Mouse (Mus musculus): Measurements from ENCODE around the gene Ppp3ca. TPM values are rescaled to one million over a fixed set of nuclear protein-coding genes. Genes with fewer than 3 reads are reported as not detected.

Ppp3ca gene
- polyA plus RNA-seq, 1 experiment from 2014 or later, result 67.2 TPM

DNA sequence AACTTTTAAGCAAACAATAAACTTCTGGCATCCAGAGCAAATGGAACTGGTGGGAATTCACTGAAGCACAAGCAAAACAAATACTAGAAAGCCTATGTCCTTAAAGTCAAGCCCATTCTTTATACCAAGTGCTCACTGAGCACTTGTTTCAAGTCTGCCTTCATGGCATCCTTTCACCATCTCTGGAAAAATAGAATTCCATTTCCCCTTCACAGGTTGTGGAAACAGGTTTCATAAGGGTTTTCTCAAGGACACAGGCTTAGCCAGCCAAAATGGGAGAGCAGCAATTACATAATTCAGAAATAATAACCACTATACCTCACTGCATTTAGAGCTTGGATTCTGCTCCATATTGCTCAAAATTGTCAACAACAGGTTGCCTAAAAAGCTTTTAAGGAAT lies 112.1 kb downstream of the Ppp3ca start:
- Histone ChIP-seq H3K9me3 (ENCODE audit: control insufficient read depth, low read length) (0 out of 2 replicates have a peak, but pooled peaks cover 3% of the 10 kb centered on the region), H3K4me1 (ENCODE audit: control insufficient read depth in 2 of 2, insufficient read depth in 2 of 2, low read length in 2 of 2) (no peaks in the 10 kb centered on the region)
- no peak for ATAC-seq (ENCODE audit: insufficient number of reproducible peaks, insufficient read depth, low FRiP score, low read depth)

DNA sequence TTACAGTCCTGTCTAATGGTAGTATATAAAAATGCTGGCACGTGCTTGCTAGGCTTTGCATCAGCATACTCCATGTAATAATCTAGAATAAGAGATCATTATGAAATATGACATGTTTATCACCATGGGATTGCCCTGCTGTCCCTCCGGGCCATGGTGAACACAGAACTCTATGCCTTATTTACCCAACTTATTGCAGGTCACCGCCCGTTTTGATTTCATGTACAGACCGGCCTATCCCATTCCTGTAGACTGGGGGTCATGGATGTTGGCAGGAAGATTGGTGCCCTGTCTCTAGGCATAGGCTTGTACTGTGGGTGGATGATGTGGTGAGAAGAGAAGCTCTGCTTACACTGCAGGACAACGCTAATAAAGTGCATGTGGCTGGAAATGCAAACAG lies 115.8 kb downstream of the Ppp3ca start:
- Histone ChIP-seq H3K9ac (ENCODE audit: low read length) (no peak overlapping the region), H3K36me3 (ENCODE audit: control insufficient read depth, insufficient read depth, low read length) (no peaks in the 10 kb centered on the region)
- ATAC-seq (ENCODE audit: insufficient number of reproducible peaks, insufficient read depth, low FRiP score, low read depth), result no peak

More for the DNA sequence above, 112.1 kb downstream of the Ppp3ca start:
- Histone ChIP-seq H3K27ac (replicated peaks in 1 of 2; ENCODE audit: control insufficient read depth in 1 of 2, insufficient read depth in 1 of 2, low read depth in 2 of 2, low read length in 2 of 2) (no peak overlapping the region), H3K27me3 (ENCODE audit: control insufficient read depth, insufficient read depth, low read length) (no peaks in the 10 kb centered on the region), H3K4me2 (ENCODE audit: low read length) (no peak overlapping the region), H3K36me3 (ENCODE audit: control insufficient read depth, insufficient read depth, low read length) (no peaks in the 10 kb centered on the region), H3K9ac (ENCODE audit: low read length) (no peak overlapping the region), H3K4me3 (ENCODE audit: control insufficient read depth in 1 of 2, insufficient read depth in 1 of 2, low read depth in 1 of 2, low read length in 2 of 2) (no peak overlapping the region)

DNA sequence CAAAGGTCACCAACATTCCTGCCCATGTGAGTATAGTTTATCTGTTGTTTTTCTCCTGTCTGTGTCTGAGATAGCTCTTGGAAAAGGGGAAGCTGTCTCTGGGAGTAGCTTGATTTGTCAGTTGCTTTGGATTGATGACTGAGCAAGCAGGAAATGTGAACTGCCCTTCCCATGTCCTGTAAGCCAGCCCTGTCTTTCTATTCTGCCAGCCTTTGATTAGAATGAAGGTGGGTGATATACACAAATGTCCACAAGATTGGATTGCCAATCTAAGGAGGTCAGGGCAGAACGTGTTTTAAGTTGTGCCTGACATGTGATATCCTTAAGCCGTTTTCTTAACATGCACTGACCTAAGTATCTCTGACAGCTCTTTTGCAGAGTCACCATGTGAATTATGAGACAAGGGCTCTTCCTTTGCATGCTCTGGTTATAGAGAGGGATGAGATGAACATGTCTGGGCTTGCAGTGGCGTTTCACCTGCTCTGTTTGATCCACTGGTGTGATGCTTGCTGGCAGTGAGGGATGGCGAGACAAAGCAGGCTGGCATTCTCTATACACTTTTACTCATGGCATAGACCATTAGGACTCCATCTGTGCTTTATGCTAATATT lies 120.4 kb downstream of the Ppp3ca start:
- Histone ChIP-seq H3K9me3 (ENCODE audit: control insufficient read depth, low read length) (no peaks in the 10 kb centered on the region), H3K36me3 (ENCODE audit: control insufficient read depth, insufficient read depth, low read length) (no peaks in the 10 kb centered on the region), H3K27me3 (ENCODE audit: control insufficient read depth, insufficient read depth, low read length) (no peaks in the 10 kb centered on the region), H3K9ac (ENCODE audit: low read length) (no peak overlapping the region), H3K4me1 (ENCODE audit: control insufficient read depth in 2 of 2, insufficient read depth in 2 of 2, low read length in 2 of 2) (peaks cover 0 to 23% of the 10 kb centered on the region in 2 experiments; a peak in 2 of 4 replicates), H3K27ac (replicated peaks in 1 of 2; ENCODE audit: control insufficient read depth in 1 of 2, insufficient read depth in 1 of 2, low read depth in 2 of 2, low read length in 2 of 2) (no peak overlapping the region), H3K4me2 (ENCODE audit: low read length) (no peak overlapping the region), H3K4me3 (ENCODE audit: control insufficient read depth in 1 of 2, insufficient read depth in 1 of 2, low read depth in 1 of 2, low read length in 2 of 2) (no peak overlapping the region)
- ATAC-seq (ENCODE audit: insufficient number of reproducible peaks, insufficient read depth, low FRiP score, low read depth), result no peak
- 48% methylated on average over 4 of the region's 4 CpGs for whole genome bisulfite sequencing

More for the DNA sequence above, 115.8 kb downstream of the Ppp3ca start:
- no peak overlapping the region for H3K4me3 ChIP-seq (ENCODE audit: control insufficient read depth in 1 of 2, insufficient read depth in 1 of 2, low read depth in 1 of 2, low read length in 2 of 2)
- WGBS, result 90% methylated on average over 6 of the region's 6 CpGs
- H3K4me1 ChIP-seq (ENCODE audit: control insufficient read depth in 2 of 2, insufficient read depth in 2 of 2, low read length in 2 of 2), result peaks cover 0 to 8% of the 10 kb centered on the region in 2 experiments; a peak in 1 of 4 replicates
- H3K9me3 ChIP-seq (ENCODE audit: control insufficient read depth, low read length), result 0 out of 2 replicates have a peak, but pooled peaks cover 3% of the 10 kb centered on the region
- no peaks in the 10 kb centered on the region for H3K27me3 ChIP-seq (ENCODE audit: control insufficient read depth, insufficient read depth, low read length)
- H3K27ac ChIP-seq (replicated peaks in 1 of 2; ENCODE audit: control insufficient read depth in 1 of 2, insufficient read depth in 1 of 2, low read depth in 2 of 2, low read length in 2 of 2), result no peak overlapping the region
- H3K4me2 ChIP-seq (ENCODE audit: low read length), result no peak overlapping the region

DNA sequence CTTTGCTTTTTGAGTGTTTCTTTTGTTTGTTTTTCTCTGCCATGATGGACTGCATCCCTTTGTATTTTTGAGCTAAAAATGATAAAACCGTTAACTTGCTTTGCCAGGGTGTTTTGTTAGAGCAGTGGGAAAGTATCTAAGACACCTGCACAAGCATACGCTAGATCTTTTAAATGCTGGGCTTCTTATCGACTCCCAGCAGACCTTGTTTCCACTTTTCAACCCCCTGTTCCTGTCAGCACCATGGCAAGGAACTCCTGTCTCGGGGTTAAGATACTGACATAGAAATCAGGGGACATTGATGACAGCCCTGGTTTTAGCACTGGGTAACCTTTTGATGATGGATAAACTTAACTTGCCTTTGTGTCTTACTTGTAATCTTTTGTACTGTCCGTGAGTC lies 121.5 kb downstream of the Ppp3ca start:
- Histone ChIP-seq H3K27ac (replicated peaks in 1 of 2; ENCODE audit: control insufficient read depth in 1 of 2, insufficient read depth in 1 of 2, low read depth in 2 of 2, low read length in 2 of 2) (no peak overlapping the region), H3K36me3 (ENCODE audit: control insufficient read depth, insufficient read depth, low read length) (no peaks in the 10 kb centered on the region), H3K9ac (ENCODE audit: low read length) (no peak overlapping the region), H3K4me3 (ENCODE audit: control insufficient read depth in 1 of 2, insufficient read depth in 1 of 2, low read depth in 1 of 2, low read length in 2 of 2) (no peak overlapping the region), H3K9me3 (ENCODE audit: control insufficient read depth, low read length) (no peaks in the 10 kb centered on the region), H3K4me1 (ENCODE audit: control insufficient read depth in 2 of 2, insufficient read depth in 2 of 2, low read length in 2 of 2) (peaks cover 0 to 24% of the 10 kb centered on the region in 2 experiments; a peak in 2 of 4 replicates), H3K27me3 (ENCODE audit: control insufficient read depth, insufficient read depth, low read length) (no peaks in the 10 kb centered on the region), H3K4me2 (ENCODE audit: low read length) (no peak overlapping the region)
- WGBS, result 15% methylated on average over 5 of the region's 5 CpGs
- ATAC-seq (ENCODE audit: insufficient number of reproducible peaks, insufficient read depth, low FRiP score, low read depth), result no peak

DNA sequence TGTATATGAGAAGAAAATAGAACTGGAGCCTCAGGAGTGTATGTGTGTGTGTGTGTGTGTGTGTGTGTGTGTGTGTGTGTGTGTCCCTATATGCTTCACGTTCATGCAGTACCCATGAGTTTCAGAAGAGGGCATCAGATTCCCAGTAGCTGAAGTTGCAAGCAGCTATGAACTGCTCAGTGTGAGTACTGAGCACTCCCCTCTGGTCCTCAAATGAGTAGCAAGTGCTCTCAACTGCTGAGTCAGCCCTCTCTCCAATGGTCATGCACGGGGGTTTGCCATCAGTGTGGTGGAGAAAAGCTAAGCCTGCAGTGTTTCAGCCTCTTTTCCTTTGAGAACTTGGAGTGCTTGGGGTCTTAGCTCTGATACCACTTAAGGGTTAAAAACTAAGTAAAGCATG lies 122.0 kb downstream of the Ppp3ca start:
- ATAC-seq (ENCODE audit: insufficient number of reproducible peaks, insufficient read depth, low FRiP score, low read depth), result no peak
- H3K27me3 ChIP-seq (ENCODE audit: control insufficient read depth, insufficient read depth, low read length), result no peaks in the 10 kb centered on the region
- no peak overlapping the region for H3K4me2 ChIP-seq (ENCODE audit: low read length)
- no peak overlapping the region for H3K4me3 ChIP-seq (ENCODE audit: control insufficient read depth in 1 of 2, insufficient read depth in 1 of 2, low read depth in 1 of 2, low read length in 2 of 2)
- H3K9me3 ChIP-seq (ENCODE audit: control insufficient read depth, low read length), result no peaks in the 10 kb centered on the region
- peaks cover 0 to 24% of the 10 kb centered on the region in 2 experiments; a peak in 2 of 4 replicates for H3K4me1 ChIP-seq (ENCODE audit: control insufficient read depth in 2 of 2, insufficient read depth in 2 of 2, low read length in 2 of 2)
- H3K36me3 ChIP-seq (ENCODE audit: control insufficient read depth, insufficient read depth, low read length), result no peaks in the 10 kb centered on the region
- no peak overlapping the region for H3K9ac ChIP-seq (ENCODE audit: low read length)
- H3K27ac ChIP-seq (replicated peaks in 1 of 2; ENCODE audit: control insufficient read depth in 1 of 2, insufficient read depth in 1 of 2, low read depth in 2 of 2, low read length in 2 of 2), result no peak overlapping the region
- WGBS, result 88% methylated on average over 2 of the region's 2 CpGs

DNA sequence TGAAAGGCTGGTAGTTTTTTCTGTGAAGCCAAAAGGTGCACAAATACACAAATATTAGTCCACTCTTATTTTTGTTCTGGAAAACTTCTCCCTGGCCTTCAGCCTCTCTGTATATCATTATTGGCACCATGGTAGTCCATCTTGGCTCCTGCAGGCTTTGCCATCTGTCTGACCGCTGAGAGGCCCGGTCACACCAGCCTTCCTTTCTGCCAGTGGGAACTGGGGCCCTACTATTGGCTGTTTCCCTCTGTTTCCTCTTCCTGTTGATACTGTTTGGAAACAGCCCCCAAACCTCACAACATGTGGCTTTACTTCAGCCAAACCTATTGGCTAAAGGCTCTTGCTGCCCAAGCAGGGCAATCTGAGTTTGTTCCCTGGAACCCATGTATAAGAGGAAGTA lies 123.5 kb downstream of the Ppp3ca start:
- H3K9ac ChIP-seq (ENCODE audit: low read length), result no peak overlapping the region
- H3K27me3 ChIP-seq (ENCODE audit: control insufficient read depth, insufficient read depth, low read length), result no peaks in the 10 kb centered on the region
- no peak for ATAC-seq (ENCODE audit: insufficient number of reproducible peaks, insufficient read depth, low FRiP score, low read depth)
- H3K9me3 ChIP-seq (ENCODE audit: control insufficient read depth, low read length), result no peaks in the 10 kb centered on the region
- no peak overlapping the region for H3K27ac ChIP-seq (replicated peaks in 1 of 2; ENCODE audit: control insufficient read depth in 1 of 2, insufficient read depth in 1 of 2, low read depth in 2 of 2, low read length in 2 of 2)
- 81% methylated on average over 2 of the region's 2 CpGs for WGBS
- H3K4me2 ChIP-seq (ENCODE audit: low read length), result no peak overlapping the region
- no peaks in the 10 kb centered on the region for H3K36me3 ChIP-seq (ENCODE audit: control insufficient read depth, insufficient read depth, low read length)
- no peak overlapping the region for H3K4me3 ChIP-seq (ENCODE audit: control insufficient read depth in 1 of 2, insufficient read depth in 1 of 2, low read depth in 1 of 2, low read length in 2 of 2)
- peaks cover 0 to 24% of the 10 kb centered on the region in 2 experiments; a peak in 2 of 4 replicates for H3K4me1 ChIP-seq (ENCODE audit: control insufficient read depth in 2 of 2, insufficient read depth in 2 of 2, low read length in 2 of 2)

DNA sequence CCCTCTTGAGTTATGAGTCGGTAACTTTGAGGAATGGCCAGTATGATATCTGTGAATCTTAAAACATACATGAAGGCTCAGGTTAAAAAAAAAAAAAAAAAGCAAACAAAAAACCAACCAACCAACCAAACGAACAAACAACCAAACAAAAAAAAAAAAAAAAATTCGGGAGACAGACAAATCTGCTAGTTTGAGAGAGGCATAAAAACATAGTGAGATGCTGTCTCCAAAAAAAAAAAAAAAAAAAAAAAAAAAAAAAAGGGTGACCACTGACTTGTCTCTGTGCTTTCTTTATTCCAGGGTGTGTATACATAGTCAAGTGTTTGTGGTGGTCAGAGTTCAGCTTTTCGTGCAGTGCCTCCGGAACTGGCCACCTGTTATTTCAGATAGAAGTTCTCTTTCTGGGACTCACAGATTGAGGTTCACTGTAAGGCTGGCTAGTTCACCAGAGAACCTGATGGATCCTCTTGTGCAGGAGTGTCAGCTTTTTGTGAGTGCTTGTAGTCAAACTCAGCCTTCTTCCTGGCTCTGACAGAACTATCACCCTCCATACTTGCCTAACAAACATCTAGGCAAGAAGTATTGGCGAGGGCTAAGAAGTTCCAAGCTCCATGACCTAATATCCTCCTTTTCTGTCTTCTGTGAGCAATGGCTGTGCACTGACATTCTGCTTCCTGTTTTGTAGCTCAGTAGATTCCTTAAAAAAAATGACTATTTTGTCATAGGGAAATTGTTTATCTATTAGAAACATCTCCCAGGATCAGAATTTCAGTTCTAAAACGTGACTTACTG lies 124.7 kb downstream of the Ppp3ca start:
- H3K9ac ChIP-seq (ENCODE audit: low read length), result no peak overlapping the region
- H3K27me3 ChIP-seq (ENCODE audit: control insufficient read depth, insufficient read depth, low read length), result no peaks in the 10 kb centered on the region
- H3K4me1 ChIP-seq (ENCODE audit: control insufficient read depth in 2 of 2, insufficient read depth in 2 of 2, low read length in 2 of 2), result peaks cover 0 to 24% of the 10 kb centered on the region in 2 experiments; a peak in 2 of 4 replicates
- H3K4me3 ChIP-seq (ENCODE audit: control insufficient read depth in 1 of 2, insufficient read depth in 1 of 2, low read depth in 1 of 2, low read length in 2 of 2), result no peak overlapping the region
- no peaks in the 10 kb centered on the region for H3K9me3 ChIP-seq (ENCODE audit: control insufficient read depth, low read length)
- H3K4me2 ChIP-seq (ENCODE audit: low read length), result no peak overlapping the region
- H3K36me3 ChIP-seq (ENCODE audit: control insufficient read depth, insufficient read depth, low read length), result no peaks in the 10 kb centered on the region
- 73% methylated on average over 7 of the region's 7 CpGs for WGBS
- no peak overlapping the region; a peak in 1 of 4 replicates for H3K27ac ChIP-seq (replicated peaks in 1 of 2; ENCODE audit: control insufficient read depth in 1 of 2, insufficient read depth in 1 of 2, low read depth in 2 of 2, low read length in 2 of 2)
- ATAC-seq (ENCODE audit: insufficient number of reproducible peaks, insufficient read depth, low FRiP score, low read depth), result no peak

Data from heart, embryonic 14.5 days (tissue).